Mouse (Mus musculus) liver, adult 2 months (tissue): ENCODE measurements around the gene Prkch. TPM values are rescaled to one million over a fixed set of nuclear protein-coding genes. Genes with fewer than 3 reads are reported as not detected.

Source experiments
- DNase-seq: peaks from one replicate; pipeline ENCODE4 v3.0.0-alpha.2; 2011; ENCODE audit warnings: low read depth, low spot score; ENCODE audit errors: extremely low read depth
- H3K27ac ChIP-seq: fragments of 200-500 bp; replicated peaks from 2 replicates; pipeline ENCODE4 v1.5.1; 2012; ENCODE audit warnings: low read depth, mild to moderate bottlenecking, control low read depth, inconsistent platforms, low read length; ENCODE audit not compliant: insufficient read depth
- H3K27me3 ChIP-seq: fragments of 200-500 bp; 2 replicates; pipeline ENCODE4 v1.6.1; 2012; ENCODE audit warnings: mild to moderate bottlenecking, moderate library complexity, low read length, inconsistent platforms; ENCODE audit not compliant: control insufficient read depth, insufficient read depth
- H3K36me3 ChIP-seq: fragments of 200-500 bp; 2 replicates; pipeline ENCODE4 v1.6.1; 2012; ENCODE audit warnings: low read length, inconsistent platforms; ENCODE audit not compliant: control insufficient read depth, insufficient read depth
- H3K4me1 ChIP-seq: fragments of 200-500 bp; 2 replicates; pipeline ENCODE4 v1.6.1; 2011; ENCODE audit warnings: low read length; ENCODE audit not compliant: control insufficient read depth, insufficient read depth
- H3K4me3 ChIP-seq: fragments of 200-500 bp; 2 replicates; pipeline ENCODE4 v1.5.1; 2011; ENCODE audit warnings: low read depth, mild to moderate bottlenecking, control low read depth, low read length, moderate library complexity; ENCODE audit not compliant: insufficient read depth
- H3K79me2 ChIP-seq: fragments of 200-500 bp; 2 replicates; pipeline ENCODE4 v1.6.1; 2012; ENCODE audit warnings: inconsistent platforms, mild to moderate bottlenecking, low read length, moderate library complexity; ENCODE audit not compliant: control insufficient read depth, insufficient read depth
- H3K9ac ChIP-seq: fragments of 200-500 bp; 2 replicates; pipeline ENCODE4 v1.6.1; 2012; ENCODE audit warnings: low read depth, mild to moderate bottlenecking, control low read depth, inconsistent platforms, low read length
- CTCF ChIP-seq: fragments of 200-500 bp; IDR thresholded peaks from 2 replicates; pipeline ENCODE4 v1.5.1; 2011; ENCODE audit warnings: low read depth, low read length, control low read depth
- POLR2A ChIP-seq: fragments of 200-500 bp; IDR thresholded peaks from 2 replicates; pipeline ENCODE4 v1.6.1; 2011; ENCODE audit warnings: low read length, control low read depth; ENCODE audit not compliant: insufficient read depth; ENCODE audit errors: extremely low read depth
- WGBS: fragments of 180-500 bp; shearing (Covaris S2); methylation state at CpG from one replicate; pipeline ENCODE4 v1.1.7; 2018; 5-methylcytosine and 5-hydroxymethylcytosine counted together
- polyA plus RNA-seq: library from polyadenylated mRNA; depleted of rRNA; stranded (reverse); fragments of >200 nt; gene quantifications from 2 replicates; pipeline ENCODE4 v1.2.3, GENCODE M21; 2012
- total RNA-seq: library from RNA; depleted of rRNA; stranded (reverse); fragments of >200 nt; gene quantifications from 2 replicates; pipeline ENCODE4 v1.2.3, GENCODE M21; 2014

Prkch gene
- total and polyA plus RNA-seq, 2 experiments, result 1.5 to 5.3 TPM

DNA sequence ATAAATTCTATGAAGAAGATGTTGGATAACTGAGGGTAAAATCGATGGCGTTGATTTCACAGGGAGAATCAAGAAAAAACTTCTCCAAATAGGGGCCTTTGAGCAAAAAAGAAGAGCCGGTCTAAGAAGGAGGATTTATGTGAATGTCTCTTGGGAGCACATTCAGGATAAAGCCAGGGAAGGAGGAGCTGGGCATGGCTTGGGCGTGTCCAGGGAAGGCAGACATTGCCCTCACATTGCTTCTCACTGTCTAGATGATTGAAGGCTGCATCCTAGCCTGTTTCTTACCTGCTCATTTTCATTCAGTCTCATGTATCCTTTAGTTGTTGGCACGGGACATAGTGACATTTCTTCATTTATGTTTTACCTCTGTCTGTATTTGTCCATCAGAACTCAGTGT, 146.5 kb downstream of the Prkch start:
- no peak for DNase-seq
- Histone ChIP-seq H3K27me3 (no peaks in the 10 kb centered on the region), H3K36me3 (no peaks in the 10 kb centered on the region), H3K4me1 (no peaks in the 10 kb centered on the region), H3K79me2 (no peaks in the 10 kb centered on the region), H3K27ac (no peak overlapping the region), H3K9ac (no peak overlapping the region), H3K4me3 (no peak overlapping the region)
- no peak for TF ChIP-seq CTCF
- TF ChIP-seq POLR2A, result no peak
- 95% methylated on average over 5 of the region's 5 CpGs for WGBS

DNA sequence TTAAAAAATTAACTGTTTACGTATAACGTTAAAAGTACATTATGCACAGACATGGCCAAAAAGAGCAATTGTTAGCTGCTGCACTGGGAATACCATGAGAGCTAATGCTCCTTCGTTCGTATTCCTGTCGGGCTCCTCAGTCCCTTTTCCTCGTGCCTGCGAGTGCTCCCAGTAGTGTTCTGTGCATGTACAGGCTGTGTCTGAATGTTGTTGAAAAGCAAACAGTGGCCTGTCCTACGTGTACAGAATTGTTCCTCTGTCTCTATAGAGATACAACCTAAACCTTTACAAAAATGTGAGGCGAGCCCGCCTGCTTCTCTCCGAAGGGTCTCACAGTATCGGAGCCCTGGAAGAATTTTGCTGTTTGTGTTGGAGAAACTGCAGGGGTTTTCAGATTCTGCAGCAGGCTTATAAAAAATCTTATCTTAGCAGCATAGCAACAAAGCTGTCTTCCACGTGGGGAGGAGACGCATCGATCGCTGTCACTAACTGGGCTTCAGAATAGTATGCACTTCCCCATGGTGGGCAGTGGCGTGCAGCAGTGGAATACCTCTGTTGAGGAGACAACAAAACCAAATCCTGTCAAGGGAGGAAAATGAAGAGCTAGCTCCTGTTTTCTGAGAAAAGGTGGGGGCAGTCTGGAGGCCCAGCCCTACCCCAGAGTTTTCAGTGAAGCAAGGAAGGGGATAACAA, 147.4 kb downstream of the Prkch start:
- TF ChIP-seq POLR2A (no peak), CTCF (no peak)
- Histone ChIP-seq H3K79me2 (no peaks in the 10 kb centered on the region), H3K27ac (no peak overlapping the region), H3K36me3 (no peaks in the 10 kb centered on the region), H3K27me3 (no peaks in the 10 kb centered on the region), H3K4me1 (no peaks in the 10 kb centered on the region), H3K9ac (no peak overlapping the region), H3K4me3 (no peak overlapping the region)
- DNase-seq, result no peak
- 90% methylated on average over 17 of the region's 17 CpGs for WGBS

DNA sequence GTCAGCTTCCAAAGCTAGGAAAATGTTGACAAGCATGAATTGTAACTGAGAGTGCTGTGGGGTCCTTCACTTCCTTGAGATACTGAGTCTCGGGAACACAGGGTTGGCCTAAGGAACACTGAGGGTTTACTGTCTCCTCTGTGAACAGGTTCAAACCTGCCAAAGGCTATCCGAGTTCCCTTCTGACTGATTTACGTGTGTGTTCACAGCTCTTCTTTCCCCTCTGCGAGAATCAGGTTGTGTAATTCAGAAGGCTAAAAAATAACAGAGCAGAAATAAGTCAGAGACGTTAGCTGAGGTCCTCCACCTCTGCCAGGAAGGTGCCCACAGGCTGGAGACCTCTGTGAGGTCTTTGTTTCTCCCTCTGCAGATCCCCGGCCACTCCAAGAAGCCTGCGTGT, 148.3 kb downstream of the Prkch start:
- WGBS, result 82% methylated on average over 7 of the region's 7 CpGs
- H3K27me3 ChIP-seq, result no peaks in the 10 kb centered on the region
- no peak for DNase-seq
- no peak overlapping the region for H3K9ac ChIP-seq
- H3K79me2 ChIP-seq, result no peaks in the 10 kb centered on the region
- no peaks in the 10 kb centered on the region for H3K36me3 ChIP-seq
- no peaks in the 10 kb centered on the region for H3K4me1 ChIP-seq
- H3K27ac ChIP-seq, result no peak overlapping the region
- no peak for TF ChIP-seq POLR2A
- no peak for TF ChIP-seq CTCF
- H3K4me3 ChIP-seq, result no peak overlapping the region

DNA sequence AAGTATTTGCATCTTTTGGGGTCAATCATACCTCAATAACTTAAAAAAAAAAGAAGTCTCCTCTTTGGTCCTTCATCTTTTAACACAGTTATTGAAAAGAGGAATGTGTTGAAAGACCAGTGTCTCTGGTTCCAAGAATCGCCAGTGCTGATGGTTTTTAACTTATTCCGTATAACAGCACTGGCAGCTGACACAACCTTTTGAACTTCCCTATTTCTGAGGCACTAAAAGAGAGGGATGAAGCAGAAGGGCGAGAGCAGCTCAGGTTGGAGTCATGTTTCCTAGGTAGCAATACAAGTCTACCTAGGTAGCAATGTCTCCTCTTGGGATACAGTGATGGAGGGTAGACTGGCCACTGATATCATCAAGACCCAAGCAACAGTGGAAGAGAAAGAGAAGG, 152.3 kb downstream of the Prkch start:
- H3K27me3 ChIP-seq, result no peaks in the 10 kb centered on the region
- no peaks in the 10 kb centered on the region for H3K36me3 ChIP-seq
- no peak for DNase-seq
- no peaks in the 10 kb centered on the region for H3K4me1 ChIP-seq
- TF ChIP-seq CTCF (no peak), POLR2A (no peak)
- H3K27ac ChIP-seq, result no peak overlapping the region
- H3K4me3 ChIP-seq, result no peak overlapping the region
- WGBS, result 88% methylated on average over 3 of the region's 3 CpGs
- no peaks in the 10 kb centered on the region for H3K79me2 ChIP-seq
- no peak overlapping the region for H3K9ac ChIP-seq

DNA sequence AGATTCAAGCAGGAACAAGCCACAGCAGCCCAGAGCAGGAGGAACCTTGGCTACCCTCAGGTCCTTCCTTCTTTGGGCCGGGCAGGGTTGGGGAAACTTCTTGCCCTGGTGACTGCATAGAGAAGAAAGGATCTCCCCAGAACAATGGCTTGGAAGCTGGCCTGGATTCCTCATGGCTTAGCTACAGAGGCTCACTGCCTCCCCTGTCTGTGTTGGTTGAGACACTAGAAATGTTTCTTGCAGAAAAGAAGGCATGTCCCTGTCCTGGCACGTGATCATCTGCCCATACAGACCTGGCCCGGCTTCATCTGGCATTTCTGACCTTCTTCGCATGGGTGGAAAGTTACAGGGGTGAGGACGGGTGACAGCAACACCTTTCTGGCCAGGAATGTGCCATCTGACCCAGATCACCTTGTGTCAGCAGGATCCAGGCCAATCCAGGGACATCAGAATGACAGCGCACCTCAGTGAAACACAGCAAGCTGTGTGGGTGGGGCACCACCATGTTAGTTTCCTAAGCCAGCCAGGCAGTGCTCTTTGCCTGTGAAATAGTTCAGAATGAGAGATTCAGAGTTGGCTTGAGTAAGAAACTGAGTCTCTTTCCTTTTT, 155.1 kb downstream of the Prkch start:
- Histone ChIP-seq H3K4me3 (no peak overlapping the region), H3K27me3 (no peaks in the 10 kb centered on the region), H3K27ac (no peak overlapping the region), H3K9ac (no peak overlapping the region), H3K4me1 (no peaks in the 10 kb centered on the region), H3K36me3 (no peaks in the 10 kb centered on the region), H3K79me2 (no peaks in the 10 kb centered on the region)
- 64% methylated on average over 6 of the region's 6 CpGs for WGBS
- TF ChIP-seq CTCF, result no peak
- no peak for TF ChIP-seq POLR2A
- DNase-seq, result peak; percentile 54

DNA sequence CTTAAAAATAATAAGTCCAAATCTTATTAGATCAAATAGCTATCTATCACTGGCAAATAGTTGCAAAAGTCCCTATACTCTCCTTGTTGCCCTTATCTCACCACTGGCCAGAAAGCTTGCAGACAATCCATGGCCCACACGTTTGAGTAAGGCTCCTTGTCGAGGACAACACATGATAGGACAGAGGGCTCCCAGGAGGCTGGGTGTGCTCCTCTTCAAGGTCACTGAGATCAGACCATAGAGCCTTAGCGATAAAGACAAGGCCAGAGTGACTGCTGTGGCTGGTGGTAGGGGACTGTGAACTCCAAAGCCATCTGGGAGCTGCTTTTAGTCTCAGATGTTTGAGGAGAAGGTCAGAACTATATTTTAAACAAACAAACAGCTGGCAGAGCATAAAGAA, 158.0 kb downstream of the Prkch start:
- H3K27me3 ChIP-seq, result no peaks in the 10 kb centered on the region
- H3K4me1 ChIP-seq, result no peaks in the 10 kb centered on the region
- no peak for DNase-seq
- WGBS, result 71% methylated on average over 3 of the region's 3 CpGs
- TF ChIP-seq POLR2A (no peak), CTCF (no peak)
- H3K9ac ChIP-seq, result no peak overlapping the region
- H3K4me3 ChIP-seq, result no peak overlapping the region
- H3K36me3 ChIP-seq, result no peaks in the 10 kb centered on the region
- no peaks in the 10 kb centered on the region for H3K79me2 ChIP-seq
- H3K27ac ChIP-seq, result no peak overlapping the region
